Mouse (Mus musculus): ENCODE measurements around the gene Gpr161. TPM values are rescaled to one million over a fixed set of nuclear protein-coding genes. Genes with fewer than 3 reads are reported as not detected.
A peak's percentile ranks its signal among the peaks of the same experiment; 100 is the strongest.

The Gpr161 gene
- 9.9 and 11.3 TPM in 2 replicates for polyA plus RNA-seq (2011; ENCODE audit: insufficient read length, low read depth, missing spikeins)

- Histone ChIP-seq H3K4me3 (ENCODE audit: insufficient read depth, low read length) (no peak within 1 kb of the TSS), H3K27ac (ENCODE audit: insufficient read depth, low read length) (no peak within 1 kb of the TSS), H3K4me1 (ENCODE audit: control insufficient read depth, insufficient read depth, low read length) (no peaks in the 10 kb centered on the region)
- no peak for TF ChIP-seq CTCF (IDR thresholded peaks at IDR 0.05; ENCODE audit: borderline replicate concordance, insufficient read depth, low read length)
- TF ChIP-seq POLR2A (IDR thresholded peaks at IDR 0.05; ENCODE audit: low read depth, low read length) = no peak
These were observed at the start of gene Gpr161 for GRCm38 (mm10) chr1:165295489-165295888. Gene Gpr161, plus strand, starts transcription at chr1:165295789.

- TF ChIP-seq CTCF (IDR thresholded peaks at IDR 0.05; ENCODE audit: borderline replicate concordance, insufficient read depth, low read length) = no peak
- no peak for TF ChIP-seq POLR2A (IDR thresholded peaks at IDR 0.05; ENCODE audit: low read depth, low read length)
- no peak overlapping the region for H3K4me3 ChIP-seq (ENCODE audit: insufficient read depth, low read length)
- H3K27ac ChIP-seq (ENCODE audit: insufficient read depth, low read length) = no peak overlapping the region
- H3K4me1 ChIP-seq (ENCODE audit: control insufficient read depth, insufficient read depth, low read length) = 0 out of 2 replicates have a peak, but pooled peaks cover 3% of the 10 kb centered on the region
These were observed 49.0 kb upstream of the Gpr161 start for GRCm38 (mm10) chr1:165246587-165246986.

GRCm38 (mm10) chr1:165247085-165247484 is 48.5 kb upstream of the Gpr161 start:
- TF ChIP-seq CTCF (IDR thresholded peaks at IDR 0.05; ENCODE audit: borderline replicate concordance, insufficient read depth, low read length) = no peak
- Histone ChIP-seq H3K4me3 (ENCODE audit: insufficient read depth, low read length) (no peak overlapping the region), H3K4me1 (ENCODE audit: control insufficient read depth, insufficient read depth, low read length) (0 out of 2 replicates have a peak, but pooled peaks cover 3% of the 10 kb centered on the region), H3K27ac (ENCODE audit: insufficient read depth, low read length) (no peak overlapping the region)

GRCm38 (mm10) chr1:165247788-165248187 is 47.8 kb upstream of the Gpr161 start:
- Histone ChIP-seq H3K4me1 (ENCODE audit: control insufficient read depth, insufficient read depth, low read length) (0 out of 2 replicates have a peak, but pooled peaks cover 3% of the 10 kb centered on the region), H3K4me3 (ENCODE audit: insufficient read depth, low read length) (no peak overlapping the region), H3K27ac (ENCODE audit: insufficient read depth, low read length) (no peak overlapping the region)
- TF ChIP-seq CTCF (IDR thresholded peaks at IDR 0.05; ENCODE audit: borderline replicate concordance, insufficient read depth, low read length) (no peak), POLR2A (IDR thresholded peaks at IDR 0.05; ENCODE audit: low read depth, low read length) (no peak)

GRCm38 (mm10) chr1:165248842-165249241 is 46.7 kb upstream of the Gpr161 start:
- TF ChIP-seq POLR2A (IDR thresholded peaks at IDR 0.05; ENCODE audit: low read depth, low read length) (no peak), CTCF (IDR thresholded peaks at IDR 0.05; ENCODE audit: borderline replicate concordance, insufficient read depth, low read length) (no peak)
- no peak overlapping the region for H3K4me3 ChIP-seq (ENCODE audit: insufficient read depth, low read length)
- 0 out of 2 replicates have a peak, but pooled peaks cover 3% of the 10 kb centered on the region for H3K4me1 ChIP-seq (ENCODE audit: control insufficient read depth, insufficient read depth, low read length)
- H3K27ac ChIP-seq (ENCODE audit: insufficient read depth, low read length) = no peak overlapping the region

- Histone ChIP-seq H3K4me3 (ENCODE audit: insufficient read depth, low read length) (no peak overlapping the region), H3K4me1 (ENCODE audit: control insufficient read depth, insufficient read depth, low read length) (0 out of 2 replicates have a peak, but pooled peaks cover 3% of the 10 kb centered on the region), H3K27ac (ENCODE audit: insufficient read depth, low read length) (no peak overlapping the region)
- TF ChIP-seq CTCF (IDR thresholded peaks at IDR 0.05; ENCODE audit: borderline replicate concordance, insufficient read depth, low read length) (no peak), POLR2A (IDR thresholded peaks at IDR 0.05; ENCODE audit: low read depth, low read length) (no peak)
These were observed 45.0 kb upstream of the Gpr161 start for GRCm38 (mm10) chr1:165250546-165250945.

GRCm38 (mm10) chr1:165252027-165252671 is 43.4 kb upstream of the Gpr161 start:
- TF ChIP-seq POLR2A (IDR thresholded peaks at IDR 0.05; ENCODE audit: low read depth, low read length) (no peak), CTCF (IDR thresholded peaks at IDR 0.05; ENCODE audit: borderline replicate concordance, insufficient read depth, low read length) (no peak)
- no peak overlapping the region for H3K27ac ChIP-seq (ENCODE audit: insufficient read depth, low read length)

GRCm38 (mm10) chr1:165274946-165275345 is 20.6 kb upstream of the Gpr161 start:
- no peak overlapping the region for H3K4me3 ChIP-seq (ENCODE audit: insufficient read depth, low read length)
- TF ChIP-seq POLR2A (IDR thresholded peaks at IDR 0.05; ENCODE audit: low read depth, low read length) = no peak
- TF ChIP-seq CTCF (IDR thresholded peaks at IDR 0.05; ENCODE audit: borderline replicate concordance, insufficient read depth, low read length) = no peak
- no peaks in the 10 kb centered on the region for H3K4me1 ChIP-seq (ENCODE audit: control insufficient read depth, insufficient read depth, low read length)
- H3K27ac ChIP-seq (ENCODE audit: insufficient read depth, low read length) = no peak overlapping the region

More at GRCm38 (mm10) chr1:165252027-165252671, 43.4 kb upstream of the Gpr161 start:
- no peaks in the 10 kb centered on the region for H3K4me1 ChIP-seq (ENCODE audit: control insufficient read depth, insufficient read depth, low read length)
- no peak overlapping the region for H3K4me3 ChIP-seq (ENCODE audit: insufficient read depth, low read length)

GRCm38 (mm10) chr1:165280741-165281140 is 14.8 kb upstream of the Gpr161 start:
- Histone ChIP-seq H3K27ac (ENCODE audit: insufficient read depth, low read length) (no peak overlapping the region), H3K4me3 (ENCODE audit: insufficient read depth, low read length) (0 out of 2 replicates have a peak overlapping the region, but pooled peaks have one; percentile 90)
- no peak for TF ChIP-seq POLR2A (IDR thresholded peaks at IDR 0.05; ENCODE audit: low read depth, low read length)
- no peak for TF ChIP-seq CTCF (IDR thresholded peaks at IDR 0.05; ENCODE audit: borderline replicate concordance, insufficient read depth, low read length)

More at GRCm38 (mm10) chr1:165280741-165281140, 14.8 kb upstream of the Gpr161 start:
- H3K4me1 ChIP-seq (ENCODE audit: control insufficient read depth, insufficient read depth, low read length) = peaks cover 6% of the 10 kb centered on the region; the same call in 1 of the 2 replicates

All from embryonic fibroblast, embryonic 13.5 days (primary cell).